Mouse (Mus musculus) forebrain, embryonic 13.5 days (tissue): Measurements from ENCODE around the gene Pla2g1b. TPM values are rescaled to one million over a fixed set of nuclear protein-coding genes. Genes with fewer than 3 reads are reported as not detected.

Source experiments
- ATAC-seq: fragments of 200-750 bp; cut with Nextera tagmentation; 2 replicates; pipeline ENCODE4 v1.8.0; 2017
- H3K27ac ChIP-seq: fragments of 300-500 bp; sonication (generic); 2 replicates; pipeline ENCODE4 v1.5.1; 2015; ENCODE audit warnings: inconsistent platforms, mild to moderate bottlenecking, moderate library complexity
- H3K27me3 ChIP-seq: fragments of 300-500 bp; sonication (generic); 2 replicates; pipeline ENCODE4 v1.6.1; 2015; ENCODE audit warnings: mild to moderate bottlenecking, inconsistent platforms
- H3K36me3 ChIP-seq: fragments of 300-500 bp; sonication (generic); 2 replicates; pipeline ENCODE4 v1.6.1; 2015; ENCODE audit warnings: mild to moderate bottlenecking, inconsistent platforms; ENCODE audit not compliant: poor library complexity, severe bottlenecking
- H3K4me1 ChIP-seq: fragments of 300-500 bp; sonication (generic); 2 replicates; pipeline ENCODE4 v1.6.1; 2015; ENCODE audit warnings: inconsistent platforms
- H3K4me2 ChIP-seq: fragments of 300-500 bp; sonication (generic); 2 replicates; pipeline ENCODE4 v1.6.1; 2015; ENCODE audit warnings: inconsistent platforms, mild to moderate bottlenecking, moderate library complexity
- H3K4me3 ChIP-seq: fragments of 300-500 bp; sonication (generic); 2 replicates; pipeline ENCODE4 v1.5.1; 2015; ENCODE audit warnings: mild to moderate bottlenecking, inconsistent platforms
- H3K9ac ChIP-seq: fragments of 300-500 bp; sonication (generic); 2 replicates; pipeline ENCODE4 v1.6.1; 2015; ENCODE audit warnings: mild to moderate bottlenecking, inconsistent platforms
- H3K9me3 ChIP-seq: fragments of 300-500 bp; sonication (generic); replicated peaks from 2 replicates; pipeline ENCODE4 v1.6.1; 2016; ENCODE audit warnings: inconsistent platforms
- WGBS: fragments of 180-500 bp; shearing (Covaris S2); methylation state at CpG from one replicate; pipeline ENCODE4 v1.1.7; 2015; 5-methylcytosine and 5-hydroxymethylcytosine counted together
- polyA plus RNA-seq: library from polyadenylated mRNA; unstranded; fragments of >200 nt; fragmentation: Nextera tagmentation; extraction: Ambion mirVana; gene quantifications from 2 replicates; pipeline ENCODE4 v1.2.1, GENCODE M21; 2015

Gene Pla2g1b
- polyA plus RNA-seq, result not detected in 2 replicates

GRCm38 (mm10) chr5:115465642-115466420 lies at the start of gene Pla2g1b:
Pla2g1b (plus strand) TSS chr5:115466262.
- no peak for ATAC-seq
- no peaks in the 10 kb centered on the region for H3K4me1 ChIP-seq
- no peaks in the 10 kb centered on the region for H3K27me3 ChIP-seq
- no peak within 1 kb of the TSS for H3K4me3 ChIP-seq
- WGBS, result 48% methylated on average over 9 of the region's 9 CpGs
- H3K9me3 ChIP-seq, result no peaks in the 10 kb centered on the region; the same call in 1 of the 2 replicates
- H3K27ac ChIP-seq, result no peak within 1 kb of the TSS
- H3K9ac ChIP-seq, result no peak within 1 kb of the TSS
- H3K4me2 ChIP-seq, result no peak within 1 kb of the TSS
- H3K36me3 ChIP-seq, result no peaks in the 10 kb centered on the region

- Histone ChIP-seq H3K27me3 (no peaks in the 10 kb centered on the region), H3K9me3 (no peaks in the 10 kb centered on the region), H3K4me2 (peak overlapping the region; percentile 96), H3K36me3 (peaks cover 20% of the 10 kb centered on the region), H3K27ac (peak overlapping the region; percentile 100), H3K4me3 (peak overlapping the region; percentile 100), H3K4me1 (peaks cover 49% of the 10 kb centered on the region), H3K9ac (peak overlapping the region; percentile 100)
- ATAC-seq, result no peak
- under 1% methylated on average over 19 of the region's 20 CpGs for WGBS
Observed at GRCm38 (mm10) chr5:115428831-115429358, 37.2 kb upstream of the Pla2g1b start.

GRCm38 (mm10) chr5:115429359-115430186 lies 36.5 kb upstream of the Pla2g1b start, which contains the start of gene Msi1:
Msi1 (plus strand) TSS chr5:115429599.
- H3K4me2 ChIP-seq, result peak within 1 kb of the TSS; percentile 96
- ATAC-seq, result peak; percentile 70
- WGBS, result 0% methylated on average over 25 of the region's 117 CpGs
- peak within 1 kb of the TSS; percentile 100 for H3K27ac ChIP-seq
- peaks cover 26% of the 10 kb centered on the region for H3K36me3 ChIP-seq
- peak within 1 kb of the TSS; percentile 100 for H3K9ac ChIP-seq
- H3K4me1 ChIP-seq, result peaks cover 56% of the 10 kb centered on the region
- peak within 1 kb of the TSS; percentile 100 for H3K4me3 ChIP-seq
- H3K27me3 ChIP-seq, result no peaks in the 10 kb centered on the region
- H3K9me3 ChIP-seq, result no peaks in the 10 kb centered on the region

- ATAC-seq, result no peak
- Histone ChIP-seq H3K4me1 (peaks cover 64% of the 10 kb centered on the region), H3K4me2 (peak overlapping the region; percentile 96), H3K36me3 (peaks cover 34% of the 10 kb centered on the region), H3K9ac (peak overlapping the region; percentile 100), H3K27me3 (no peaks in the 10 kb centered on the region), H3K27ac (peak overlapping the region; percentile 100), H3K9me3 (no peaks in the 10 kb centered on the region), H3K4me3 (peak overlapping the region; percentile 100)
- WGBS, result under 1% methylated on average over 46 of the region's 73 CpGs
Observed at GRCm38 (mm10) chr5:115430187-115430960, 35.7 kb upstream of the Pla2g1b start.

GRCm38 (mm10) chr5:115431061-115431897 lies 34.8 kb upstream of the Pla2g1b start:
- ATAC-seq, result no peak
- H3K27me3 ChIP-seq, result no peaks in the 10 kb centered on the region
- peak overlapping the region; percentile 96 for H3K4me2 ChIP-seq
- peaks cover 40% of the 10 kb centered on the region for H3K36me3 ChIP-seq
- peak overlapping the region; percentile 100 for H3K4me3 ChIP-seq
- H3K27ac ChIP-seq, result peak overlapping the region; percentile 100
- peak overlapping the region; percentile 100 for H3K9ac ChIP-seq
- no peaks in the 10 kb centered on the region for H3K9me3 ChIP-seq
- peaks cover 73% of the 10 kb centered on the region for H3K4me1 ChIP-seq
- WGBS, result 1% methylated on average over 14 of the region's 14 CpGs

GRCm38 (mm10) chr5:115431898-115432259 lies 34.2 kb upstream of the Pla2g1b start:
- Histone ChIP-seq H3K4me3 (peak overlapping the region; percentile 100), H3K9ac (peak overlapping the region; percentile 100), H3K36me3 (peaks cover 40% of the 10 kb centered on the region), H3K27ac (peak overlapping the region; percentile 100), H3K4me1 (peaks cover 74% of the 10 kb centered on the region), H3K4me2 (peak overlapping the region; percentile 96), H3K9me3 (no peaks in the 10 kb centered on the region), H3K27me3 (no peaks in the 10 kb centered on the region)
- 8% methylated on average over 7 of the region's 7 CpGs for WGBS
- ATAC-seq, result no peak

- peaks cover 74% of the 10 kb centered on the region for H3K4me1 ChIP-seq
- H3K27ac ChIP-seq, result peak overlapping the region; percentile 100
- WGBS, result 21% methylated on average over 11 of the region's 11 CpGs
- ATAC-seq, result no peak
- H3K27me3 ChIP-seq, result no peaks in the 10 kb centered on the region
- peak overlapping the region; percentile 100 for H3K4me3 ChIP-seq
- H3K9me3 ChIP-seq, result no peaks in the 10 kb centered on the region
- H3K4me2 ChIP-seq, result peak overlapping the region; percentile 96
- H3K36me3 ChIP-seq, result peaks cover 43% of the 10 kb centered on the region
- peak overlapping the region; percentile 100 for H3K9ac ChIP-seq
Observed at GRCm38 (mm10) chr5:115432395-115432794, 33.7 kb upstream of the Pla2g1b start.

- H3K36me3 ChIP-seq, result peaks cover 49% of the 10 kb centered on the region
- ATAC-seq, result no peak
- no peaks in the 10 kb centered on the region for H3K27me3 ChIP-seq
- WGBS, result 55% methylated on average over 8 of the region's 8 CpGs
- peak overlapping the region; percentile 96 for H3K4me2 ChIP-seq
- no peaks in the 10 kb centered on the region for H3K9me3 ChIP-seq
- peak overlapping the region; percentile 100 for H3K27ac ChIP-seq
- H3K4me3 ChIP-seq, result peak overlapping the region; percentile 100
- peak overlapping the region; percentile 100 for H3K9ac ChIP-seq
- peaks cover 74% of the 10 kb centered on the region for H3K4me1 ChIP-seq
Observed at GRCm38 (mm10) chr5:115433191-115433590, 32.9 kb upstream of the Pla2g1b start.

- Histone ChIP-seq H3K4me3 (peak overlapping the region; percentile 100), H3K27me3 (no peaks in the 10 kb centered on the region), H3K36me3 (peaks cover 61% of the 10 kb centered on the region), H3K4me1 (peaks cover 78% of the 10 kb centered on the region), H3K9me3 (no peaks in the 10 kb centered on the region), H3K9ac (peak overlapping the region; percentile 100), H3K4me2 (peak overlapping the region; percentile 96), H3K27ac (peak overlapping the region; percentile 100)
- WGBS, result 8% methylated on average over 11 of the region's 11 CpGs
- ATAC-seq, result no peak
Observed at GRCm38 (mm10) chr5:115434280-115434852, 31.7 kb upstream of the Pla2g1b start.

GRCm38 (mm10) chr5:115434853-115435754 lies 31.0 kb upstream of the Pla2g1b start:
- Histone ChIP-seq H3K4me2 (peak overlapping the region; percentile 96), H3K36me3 (peaks cover 68% of the 10 kb centered on the region)
- WGBS, result 3% methylated on average over 15 of the region's 15 CpGs

More at GRCm38 (mm10) chr5:115434853-115435754, 31.0 kb upstream of the Pla2g1b start:
- H3K9me3 ChIP-seq, result no peaks in the 10 kb centered on the region
- H3K4me1 ChIP-seq, result peaks cover 86% of the 10 kb centered on the region
- peak overlapping the region; percentile 100 for H3K9ac ChIP-seq
- peak overlapping the region; percentile 100 for H3K4me3 ChIP-seq
- H3K27me3 ChIP-seq, result no peaks in the 10 kb centered on the region
- no peak for ATAC-seq
- H3K27ac ChIP-seq, result peak overlapping the region; percentile 100
